Comparison of ENCODE assay signal across 7 mouse cellular contexts in genomic region chr19:4268566-4269361, GRCm38 (mm10). TPM values are rescaled to one million over a fixed set of nuclear protein-coding genes. Genes with fewer than 3 reads are reported as not detected.
A peak's percentile ranks its signal among the peaks of the same experiment; 100 is the strongest.
DNase-seq lines count a peak whose midpoint lies in the region; ATAC-seq and TF ChIP-seq lines count a peak whose summit lies in the region.

TSS of gene Ssh3 (minus strand) at chr19:4269180.

- intact Hi-C loops in gastrocnemius, postnatal 14 days (cut with DNase I; ENCODE audit: low total_unique reads) = loop anchor here (10.0 kb wide), 1 partner anchor 146 kb away; no protein-coding TSS in a partner anchor
- intact Hi-C loops in left cerebral cortex, postnatal 14 days (cut with DNase I) = no loop called here

- H3K27ac ChIP-seq in small intestine, adult 2 months (ENCODE audit: insufficient read depth, low read depth, low read length) = peak within 1 kb of the TSS; percentile 64

- H3K36me3 ChIP-seq in small intestine, adult 2 months (ENCODE audit: control insufficient read depth, insufficient read depth, low read length) = peaks cover 27% of the 10 kb centered on the region

- peak within 1 kb of the TSS; percentile 72 for H3K4me3 ChIP-seq in small intestine, adult 2 months (ENCODE audit: low read depth, low read length)

- H3K4me1 ChIP-seq in small intestine, adult 2 months (ENCODE audit: control insufficient read depth, insufficient read depth, insufficient read length, low read length) = peaks cover 14% of the 10 kb centered on the region

- TF ChIP-seq POLR2A in small intestine, adult 2 months (IDR thresholded peaks at IDR 0.05; ENCODE audit: low read depth, low read length) = peak; percentile 43; the same call in 1 of the 2 replicates

- peak; percentile 89 for DNase-seq in adrenal gland, adult 2 months
- peak; percentile 34 for DNase-seq in embryo, embryonic 10.5 days (ENCODE audit: low spot score)
- DNase-seq in gastrocnemius, postnatal 14 days = peak; percentile 48
- peak; percentile 40 to 60 for DNase-seq in left cerebral cortex, postnatal 14 days (ENCODE audit: low spot score in 2 of 2)

- peak; percentile 65 for ATAC-seq in inflammation-experienced regulatory T-cells, adult 6 months
- peak; percentile 92 for ATAC-seq in megakaryocyte progenitor cell, adult 5-6 weeks (replicated peaks; ENCODE audit: poor library complexity)

- no peaks in the 10 kb centered on the region for H3K27me3 ChIP-seq in small intestine, adult 2 months (ENCODE audit: control insufficient read depth, insufficient read depth, low read length)

- 4% methylated on average over 46 of the region's 46 CpGs for WGBS in small intestine, adult 2 months

- no peak for TF ChIP-seq CTCF in small intestine, adult 2 months (IDR thresholded peaks at IDR 0.05; ENCODE audit: extremely low read depth, insufficient read length, insufficient replicate concordance, low read depth, low read length)

RNA-seq across cellular contexts. Expression of gene Ssh3, which starts in this region (rescaled TPM):
- total RNA-seq in adrenal gland, adult 2 months (2021) = 10 to 100 TPM; 30.9 to 34.4 TPM
- polyA plus RNA-seq in adrenal gland, adult 2 months (2012; rRNA removed) = 67.4 and 86.6 TPM in 2 replicates
- 1 to 10 TPM; 2.6 to 4.4 TPM for total RNA-seq in gastrocnemius, postnatal 14 days (2021)
- polyA plus RNA-seq in inflammation-experienced regulatory T-cells, adult 6 months (2017; shearing (Covaris generic)) = 10 to 100 TPM in 2 of 3 experiments, 1 to 10 TPM in 1; 9.6 to 14.5 (median 13.6) TPM
- total RNA-seq in left cerebral cortex, postnatal 14 days (2021) = 10 to 100 TPM; 44.5 to 52.4 TPM
- total RNA-seq in megakaryocyte progenitor cell, adult 5-6 weeks (2015) = 6.2 and 7.5 TPM in 2 replicates
- total RNA-seq in megakaryocyte progenitor cell, adult 5-6 weeks (2017) = 8.1 and 9.7 TPM in 2 replicates
- 72.2 and 105 TPM in 2 replicates for polyA plus RNA-seq in small intestine, adult 2 months (2012; rRNA removed)

Comparison
In these comparisons a context has a peak if more than half of its experiments do, and no peak if none do; other contexts are left out.
1. Peak in every context shown above with its lines: DNase-seq, ATAC-seq, H3K4me3 ChIP-seq and H3K27ac ChIP-seq.
2. DNase-seq: peak in every context shown above with its lines; median percentile 89 in adrenal gland, adult 2 months; 50 in left cerebral cortex, postnatal 14 days; 48 in gastrocnemius, postnatal 14 days; 34 in embryo, embryonic 10.5 days.